Mouse (Mus musculus) megakaryocyte progenitor cell, adult 5-6 weeks (primary cell): Measurements from ENCODE around the gene 4933406M09Rik. TPM values are rescaled to one million over a fixed set of nuclear protein-coding genes. Genes with fewer than 3 reads are reported as not detected.

Experiments used
- ATAC-seq: replicated peaks from 2 replicates; pipeline ENCODE4 v1.8.0; 2016; ENCODE audit warnings: mild to moderate bottlenecking, moderate TSS enrichment, inconsistent platforms; ENCODE audit not compliant: poor library complexity
- total RNA-seq, 2 experiments: library from RNA; stranded (forward) in 1 of 2; stranded (reverse) in 1 of 2; fragments of 157-497, 149-512 nt in 1 of 2; fragments of 200-1000 nt in 1 of 2; gene quantifications; 2 replicates each; pipeline versions ENCODE4 v1.2.3 to v1.2.4; 2015 to 2017

Gene 4933406M09Rik
- total RNA-seq, 2 experiments from 2014 or later = not detected

GRCm38 (mm10) chr1:134374124-134374523 lies 11.6 kb upstream of the 4933406M09Rik start:
- ATAC-seq = no peak

DNA sequence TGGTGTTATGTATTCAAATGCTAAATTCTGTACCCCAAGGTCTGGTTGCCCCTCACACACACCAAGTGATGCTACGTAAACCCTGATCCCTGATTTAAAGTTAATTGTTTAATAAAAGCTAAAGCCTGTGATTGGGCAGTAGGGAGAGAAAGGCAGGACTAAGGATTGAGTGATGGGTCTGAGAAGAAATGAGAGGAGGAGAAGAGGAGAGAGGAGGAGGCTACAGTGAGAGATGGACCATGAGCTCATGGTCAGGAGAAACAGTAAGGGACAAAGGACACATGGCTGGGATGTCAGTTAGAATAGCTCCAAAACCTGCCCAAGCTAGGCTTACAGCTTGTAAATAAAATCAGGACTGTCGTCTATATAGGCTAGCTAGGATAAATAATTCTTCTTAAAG lies 4.7 kb upstream of the 4933406M09Rik start:
- no peak for ATAC-seq

DNA sequence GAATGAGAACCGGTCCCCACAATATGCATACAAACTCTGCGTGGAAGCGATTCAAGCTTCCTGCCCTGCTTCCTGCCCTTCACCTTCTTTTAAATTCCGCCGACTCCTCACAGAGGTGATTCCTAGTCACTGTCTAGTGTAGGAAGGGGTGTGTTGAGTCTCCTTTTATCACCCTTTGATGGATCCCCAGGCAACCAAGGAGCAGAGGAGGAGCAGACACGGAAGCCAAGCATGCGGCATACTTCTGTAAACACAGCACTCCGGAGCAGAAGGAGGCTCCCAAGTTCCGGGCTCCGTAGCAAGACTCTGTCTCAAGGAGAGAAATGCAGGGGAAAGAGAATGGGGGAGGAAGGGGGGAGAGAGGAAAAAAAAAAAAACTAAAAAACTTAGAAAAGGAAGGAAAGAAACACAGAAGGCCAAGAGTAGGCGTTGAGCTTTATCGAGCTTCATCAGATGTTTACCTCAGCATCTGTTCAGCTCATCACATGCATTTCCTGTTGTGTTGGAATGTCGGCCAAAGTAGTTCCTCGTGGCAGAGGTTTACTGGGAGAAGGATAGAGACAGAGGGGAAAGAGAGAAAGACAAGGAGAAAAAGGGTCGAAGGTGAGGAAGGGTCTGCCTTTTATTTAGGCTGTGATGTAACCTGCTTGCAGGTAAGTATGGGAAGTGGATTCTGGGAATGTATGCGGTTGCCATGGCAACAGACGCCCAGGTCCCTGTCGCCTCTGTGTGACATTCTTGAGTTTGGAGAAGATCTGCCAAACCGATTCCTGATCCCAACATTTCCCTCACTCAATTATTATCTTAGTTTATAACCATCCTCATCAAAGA lies 3.7 kb upstream of the 4933406M09Rik start:
- 0 out of 2 replicates have a peak, but pooled peaks have one; percentile 17 for ATAC-seq

- ATAC-seq = no peak
Measured at GRCm38 (mm10) chr1:134384581-134384980, 1.2 kb upstream of the 4933406M09Rik start.

DNA sequence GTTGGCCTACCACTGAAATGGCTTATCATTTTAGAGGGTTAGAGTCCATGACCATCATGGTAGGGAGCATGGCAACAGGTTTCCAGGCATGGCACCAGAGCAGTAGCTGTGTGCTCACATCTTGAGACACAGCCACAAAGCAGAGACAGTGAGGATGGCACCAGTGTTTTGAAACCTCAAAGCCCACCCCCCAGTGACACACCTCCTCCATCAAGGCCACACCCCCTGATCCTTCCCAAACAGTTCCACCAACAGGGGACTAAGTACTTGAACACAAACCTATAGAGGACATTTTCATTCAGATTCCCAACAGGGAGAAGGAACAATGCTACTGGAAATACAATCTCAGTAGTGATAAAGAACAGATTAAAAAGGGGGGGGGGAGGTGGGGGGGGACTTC lies 564 bp upstream of the 4933406M09Rik start:
- ATAC-seq = no peak

DNA sequence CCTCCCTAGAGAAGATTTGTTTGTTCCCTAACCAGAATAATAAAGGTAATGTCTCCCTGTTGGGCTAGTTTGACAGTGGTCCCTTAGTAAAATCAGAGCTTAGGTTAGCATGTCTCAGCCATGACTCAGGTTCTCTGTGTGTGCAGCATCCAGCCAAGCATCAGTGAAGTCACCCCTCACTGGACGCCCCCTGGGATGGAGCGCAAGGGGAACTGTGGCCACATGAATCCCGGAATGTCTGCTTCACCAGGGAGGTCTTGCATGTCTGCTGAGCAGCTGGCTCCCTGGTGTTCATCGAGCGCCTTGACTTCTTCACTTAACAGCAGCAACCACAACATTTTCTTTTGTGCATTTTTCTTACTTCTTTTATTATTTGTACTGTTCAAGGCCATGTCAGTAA lies 8.1 kb downstream of the 4933406M09Rik start:
- ATAC-seq = no peak

GRCm38 (mm10) chr1:134398210-134398609 lies 12.5 kb downstream of the 4933406M09Rik start:
- ATAC-seq = no peak

DNA sequence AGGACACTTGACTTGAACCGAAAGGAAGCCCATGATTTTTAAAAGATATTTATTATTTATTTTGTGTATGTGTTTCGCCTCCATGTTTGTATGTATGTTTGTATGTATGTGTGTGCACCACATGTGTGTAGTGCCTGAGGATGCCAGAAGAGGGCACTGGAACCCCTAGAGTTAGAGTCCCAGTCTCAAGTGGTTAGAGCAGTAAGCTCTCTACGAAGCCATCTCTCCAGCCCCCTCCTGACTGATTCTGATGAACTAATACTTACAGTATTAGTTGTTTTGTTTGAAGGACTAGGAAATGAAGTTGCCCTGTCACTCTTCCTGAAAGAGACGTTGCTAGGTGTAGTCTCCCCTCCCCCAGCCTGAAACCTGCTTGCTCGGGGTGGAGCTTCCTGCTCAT lies 14.0 kb downstream of the 4933406M09Rik start:
- ATAC-seq = no peak

- peak; percentile 98 for ATAC-seq
Measured at GRCm38 (mm10) chr1:134405509-134406413, 20.0 kb downstream of the 4933406M09Rik start, which contains the start of gene Cyb5r1. Gene Cyb5r1 (plus strand): TSS chr1:134405559.

DNA sequence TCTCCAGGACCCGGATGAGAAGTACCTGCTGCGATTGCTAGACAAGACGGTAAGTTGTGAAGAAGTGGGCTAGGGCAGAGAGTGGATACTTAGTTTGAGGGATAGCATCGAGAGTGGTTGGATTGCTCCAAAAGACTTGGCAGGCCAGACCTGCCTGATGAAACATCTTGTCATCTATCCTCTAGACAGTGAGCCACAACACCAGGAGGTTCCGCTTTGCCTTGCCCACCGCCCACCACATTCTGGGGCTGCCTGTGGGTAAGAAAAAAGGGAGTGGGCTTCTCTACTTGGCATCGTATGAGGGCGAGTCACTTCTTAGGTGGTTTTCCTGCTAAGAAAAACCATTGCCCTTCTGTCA lies 20.7 kb downstream of the 4933406M09Rik start:
- peak; percentile 29 for ATAC-seq

- no peak for ATAC-seq
Measured at GRCm38 (mm10) chr1:134408080-134408479, 22.3 kb downstream of the 4933406M09Rik start.

- ATAC-seq = no peak
Measured at GRCm38 (mm10) chr1:134411706-134412629, 26.2 kb downstream of the 4933406M09Rik start.

- no peak for ATAC-seq
Measured at GRCm38 (mm10) chr1:134414038-134414437, 28.3 kb downstream of the 4933406M09Rik start.

DNA sequence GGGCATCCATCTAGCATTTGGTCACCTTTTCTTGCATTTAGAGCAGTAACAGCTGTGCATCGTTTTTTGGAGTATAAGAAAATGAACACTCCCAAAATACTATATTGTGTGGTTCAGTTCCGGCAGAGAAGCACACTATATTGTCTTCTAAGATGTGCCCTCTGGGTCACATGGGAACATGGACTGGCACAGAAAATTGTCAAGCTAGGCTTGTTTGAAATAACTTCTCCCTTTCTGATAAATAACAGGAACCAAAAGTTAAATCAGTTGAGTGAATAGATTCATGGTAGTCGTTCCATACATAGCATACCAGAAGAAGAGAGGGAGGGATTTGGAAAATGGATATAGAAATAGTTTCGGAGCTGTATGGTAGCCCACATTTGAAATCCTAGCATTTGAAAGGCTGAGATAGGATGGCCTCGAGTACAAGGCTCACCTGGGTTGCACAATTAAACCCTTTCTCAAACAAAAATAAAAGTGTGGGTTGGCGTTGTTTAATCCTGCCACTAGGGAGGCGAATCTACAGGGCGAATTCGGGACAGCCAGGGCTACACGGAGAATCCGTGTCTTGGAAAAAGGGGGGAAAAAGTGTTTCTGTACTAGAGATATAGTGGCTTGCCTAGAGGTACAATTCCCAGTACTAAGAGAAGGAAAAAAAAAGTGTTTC lies 28.9 kb downstream of the 4933406M09Rik start:
- peak; percentile 15 for ATAC-seq

DNA sequence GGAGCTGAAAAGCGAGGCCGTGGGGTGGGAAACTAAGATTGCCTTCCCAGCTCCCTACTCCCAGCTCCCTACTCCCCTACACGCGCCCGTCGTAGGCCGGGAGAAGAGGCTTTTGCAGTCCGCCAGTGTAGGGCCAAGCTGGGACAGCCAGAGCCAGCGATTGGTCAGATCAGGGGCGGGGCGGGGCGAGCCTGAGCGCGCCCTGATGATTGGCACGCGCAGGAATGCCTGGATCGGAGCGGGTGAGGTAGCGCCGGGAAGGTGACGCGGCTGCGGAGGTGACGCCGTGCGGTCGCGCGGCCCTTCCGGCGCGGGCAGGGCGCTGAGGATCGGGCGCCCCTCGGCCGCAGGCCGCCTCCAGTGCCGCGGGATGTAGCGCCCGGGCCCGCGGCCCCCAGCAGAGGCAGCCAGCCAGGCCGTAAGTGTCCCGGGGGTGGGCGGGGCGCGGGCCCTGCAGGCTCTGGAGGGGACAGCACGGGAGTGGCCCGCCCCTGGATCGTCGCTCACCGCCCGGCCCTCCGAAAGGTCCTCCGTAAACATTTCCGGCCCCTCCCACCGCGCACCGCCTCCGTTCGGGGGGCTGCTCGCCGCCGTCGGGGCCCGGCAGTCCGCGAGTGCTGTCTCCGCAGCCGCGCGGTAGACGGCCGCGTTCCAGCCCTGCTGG lies 29.6 kb downstream of the 4933406M09Rik start, which contains the start of gene Adipor1:
TSS of gene Adipor1 (plus strand) at position 211 of the 664 bp plus-strand sequence.
- ATAC-seq = peak; percentile 92

- ATAC-seq = no peak
Measured at GRCm38 (mm10) chr1:134418414-134418975, 32.8 kb downstream of the 4933406M09Rik start.

- no peak for ATAC-seq
Measured at GRCm38 (mm10) chr1:134419176-134419575, 33.4 kb downstream of the 4933406M09Rik start.

- ATAC-seq = peak; percentile 78
Measured at GRCm38 (mm10) chr1:134419751-134420458, 34.2 kb downstream of the 4933406M09Rik start.
